Mouse (Mus musculus) ES-E14 (cell line): ENCODE measurements around the gene Gm49486. TPM values are rescaled to one million over a fixed set of nuclear protein-coding genes. Genes with fewer than 3 reads are reported as not detected.

Experiments
- DNase-seq: peaks from one replicate; pipeline ENCODE4 v3.0.0-alpha.2; 2013; ENCODE audit warnings: low read depth, low spot score
- H3K27ac ChIP-seq: 2 replicates; pipeline ENCODE4 v1.5.1; 2012; ENCODE audit warnings: low read depth, mild to moderate bottlenecking, low read length, moderate library complexity, mixed read lengths; ENCODE audit not compliant: poor library complexity, insufficient read depth, severe bottlenecking
- H3K36me3 ChIP-seq: 2 replicates; pipeline ENCODE4 v1.6.1; 2012; ENCODE audit warnings: mild to moderate bottlenecking, low read length, moderate library complexity, mixed read lengths; ENCODE audit not compliant: control insufficient read depth, poor library complexity, insufficient read depth, severe bottlenecking
- H3K4me1 ChIP-seq, 2 experiments: fragments of 150-350 bp in 1 of 2; sonication (generic) in 1 of 2; 2 replicates each; pipeline ENCODE4 v1.6.1; 2012; ENCODE audit warnings: low read length in 2 of 2, mild to moderate bottlenecking in 1 of 2, mixed read lengths in 1 of 2; ENCODE audit not compliant: control insufficient read depth in 2 of 2, insufficient read depth in 2 of 2, poor library complexity in 1 of 2
- H3K4me3 ChIP-seq, 2 experiments: fragments of 150-350 bp in 1 of 2; sonication (generic) in 1 of 2; 2 replicates each; pipeline ENCODE4 v1.5.1; 2012; ENCODE audit warnings: low read length in 2 of 2, low read depth in 1 of 2, mild to moderate bottlenecking in 1 of 2, mixed read lengths in 1 of 2; ENCODE audit not compliant: insufficient read depth in 1 of 2, poor library complexity in 1 of 2, severe bottlenecking in 1 of 2
- H3K9ac ChIP-seq: 2 replicates; pipeline ENCODE4 v1.6.1; 2012; ENCODE audit warnings: low read depth, mild to moderate bottlenecking, low read length, mixed read lengths; ENCODE audit not compliant: poor library complexity, insufficient read depth, severe bottlenecking
- H3K9me3 ChIP-seq: fragments of 150-350 bp; sonication (generic); 2 replicates; pipeline ENCODE4 v1.6.1; 2012; ENCODE audit warnings: low read depth, mild to moderate bottlenecking, low read length; ENCODE audit not compliant: control insufficient read depth, insufficient read depth
- CHD2 ChIP-seq: IDR thresholded peaks from 2 replicates; pipeline ENCODE4 v1.6.1; 2014; ENCODE audit warnings: mild to moderate bottlenecking, low read depth, low read length, inconsistent platforms
- HCFC1 ChIP-seq: IDR thresholded peaks from 2 replicates; pipeline ENCODE4 v1.6.1; 2012; ENCODE audit warnings: low read length, inconsistent platforms, borderline replicate concordance; ENCODE audit not compliant: insufficient read depth
- MAFK ChIP-seq: IDR thresholded peaks from 2 replicates; pipeline ENCODE4 v1.6.1; 2014; ENCODE audit warnings: mild to moderate bottlenecking, low read depth, low read length, inconsistent platforms; ENCODE audit not compliant: insufficient read depth
- ZC3H11A ChIP-seq: IDR thresholded peaks from 2 replicates; pipeline ENCODE4 v1.6.1; 2012; ENCODE audit warnings: low read depth, mild to moderate bottlenecking, inconsistent platforms, low read length, borderline replicate concordance
- ZNF384 ChIP-seq: IDR thresholded peaks from 2 replicates; pipeline ENCODE4 v1.6.1; 2012; ENCODE audit warnings: low read depth, low read length, inconsistent platforms
- in situ Hi-C, 2 experiments: fragments of 600-800 bp; cut with MboI; formaldehyde crosslinking; loops; one replicate each; pipeline ENCODE4 v1.15.1; 2025; ENCODE audit warnings: low sequenced_read_pairs in 2 of 2, inconsistent platforms in 1 of 2; ENCODE audit not compliant: unreplicated experiment in 2 of 2
- total RNA-seq: library from RNA; depleted of rRNA; stranded (reverse); fragments of 300-350 nt; gene quantifications from 2 replicates; pipeline ENCODE4 v1.2.3, GENCODE M21; 2012

Gene Gm49486
- total RNA-seq, 1 experiment, result 0.36 TPM

- H3K4me1 ChIP-seq, result peaks cover 0 to 2% of the 10 kb centered on the region in 2 experiments; a peak in 1 of 4 replicates
- DNase-seq, result no peak
- H3K9me3 ChIP-seq, result no peaks in the 10 kb centered on the region
- H3K36me3 ChIP-seq, result no peaks in the 10 kb centered on the region
- H3K4me3 ChIP-seq, result peak overlapping the region in 1 of 2 experiments; percentile 59; a peak in 2 of 4 replicates
- in situ Hi-C loops, result no loop called here
- H3K27ac ChIP-seq, result no peak overlapping the region
- no peak overlapping the region for H3K9ac ChIP-seq
- peak; percentile 16; the same call in 1 of the 2 replicates for TF ChIP-seq ZC3H11A
- 0 out of 2 replicates have a peak, but pooled peaks have one; percentile 12 for TF ChIP-seq ZNF384
- no peak for TF ChIP-seq MAFK
These were observed 42.0 kb downstream of the Gm49486 start for GRCm38 (mm10) chr15:79271124-79271746.

GRCm38 (mm10) chr15:79273020-79273419 lies 43.8 kb downstream of the Gm49486 start:
- H3K27ac ChIP-seq, result no peak overlapping the region
- H3K9me3 ChIP-seq, result no peaks in the 10 kb centered on the region
- TF ChIP-seq HCFC1 (no peak), ZC3H11A (no peak), MAFK (no peak), ZNF384 (no peak), CHD2 (no peak)
- DNase-seq, result no peak
- peaks cover 0 to 2% of the 10 kb centered on the region in 2 experiments; a peak in 1 of 4 replicates for H3K4me1 ChIP-seq
- no peak overlapping the region for H3K9ac ChIP-seq
- in situ Hi-C loops, result no loop called here
- H3K36me3 ChIP-seq, result no peaks in the 10 kb centered on the region
- H3K4me3 ChIP-seq, result no peak overlapping the region

- H3K9me3 ChIP-seq, result no peaks in the 10 kb centered on the region
- in situ Hi-C loops, result no loop called here
- H3K4me1 ChIP-seq, result peaks cover 0 to 13% of the 10 kb centered on the region in 2 experiments; a peak in 2 of 4 replicates
- H3K36me3 ChIP-seq, result no peaks in the 10 kb centered on the region
- no peak overlapping the region for H3K27ac ChIP-seq
- no peak overlapping the region for H3K9ac ChIP-seq
- no peak for DNase-seq
- no peak overlapping the region for H3K4me3 ChIP-seq
- TF ChIP-seq MAFK (no peak), ZNF384 (no peak), CHD2 (no peak), ZC3H11A (no peak), HCFC1 (no peak)
These were observed 48.5 kb downstream of the Gm49486 start for GRCm38 (mm10) chr15:79277728-79278127.

- no peak overlapping the region for H3K9ac ChIP-seq
- in situ Hi-C loops, result no loop called here
- TF ChIP-seq ZC3H11A, result peak; percentile 63; the same call in 1 of the 2 replicates
- no peak for TF ChIP-seq ZNF384
- TF ChIP-seq MAFK, result no peak
- no peak for TF ChIP-seq HCFC1
- TF ChIP-seq CHD2, result 0 out of 2 replicates have a peak, but pooled peaks have one; percentile 27
- DNase-seq, result peak; percentile 81
- H3K36me3 ChIP-seq, result no peaks in the 10 kb centered on the region
- H3K9me3 ChIP-seq, result no peaks in the 10 kb centered on the region
- peaks cover 0 to 13% of the 10 kb centered on the region in 2 experiments; a peak in 2 of 4 replicates for H3K4me1 ChIP-seq
- no peak overlapping the region for H3K27ac ChIP-seq
- H3K4me3 ChIP-seq, result no peak overlapping the region
These were observed 51.0 kb downstream of the Gm49486 start for GRCm38 (mm10) chr15:79280209-79280608.

GRCm38 (mm10) chr15:79280850-79281249 lies 51.7 kb downstream of the Gm49486 start:
- Histone ChIP-seq H3K27ac (no peak overlapping the region), H3K36me3 (no peaks in the 10 kb centered on the region), H3K4me1 (peaks cover 0 to 13% of the 10 kb centered on the region in 2 experiments; a peak in 3 of 4 replicates), H3K9me3 (no peaks in the 10 kb centered on the region), H3K9ac (no peak overlapping the region), H3K4me3 (no peak overlapping the region)
- TF ChIP-seq ZNF384 (no peak), ZC3H11A (no peak), CHD2 (no peak), HCFC1 (no peak), MAFK (no peak)
- DNase-seq, result no peak
- in situ Hi-C loops, result no loop called here
